Mouse (Mus musculus) neural tube, embryonic 12.5 days (tissue): Measurements from ENCODE around the gene Hspb3. TPM values are rescaled to one million over a fixed set of nuclear protein-coding genes. Genes with fewer than 3 reads are reported as not detected.

Experiments used
- ATAC-seq: fragments of 200-750 bp; cut with Nextera tagmentation; 2 replicates; pipeline ENCODE4 v1.8.0; 2017; ENCODE audit warnings: low read depth, mild to moderate bottlenecking, moderate TSS enrichment, moderate library complexity; ENCODE audit not compliant: low FRiP score
- H3K27ac ChIP-seq: fragments of 300-500 bp; sonication (generic); 2 replicates; pipeline ENCODE4 v1.5.1; 2016
- H3K27me3 ChIP-seq: fragments of 300-500 bp; sonication (generic); replicated peaks from 2 replicates; pipeline ENCODE4 v1.6.1; 2016; ENCODE audit warnings: mild to moderate bottlenecking
- H3K36me3 ChIP-seq: fragments of 300-500 bp; sonication (generic); 2 replicates; pipeline ENCODE4 v1.6.1; 2016; ENCODE audit warnings: mild to moderate bottlenecking
- H3K4me1 ChIP-seq: fragments of 300-500 bp; sonication (generic); 2 replicates; pipeline ENCODE4 v1.6.1; 2016
- H3K4me2 ChIP-seq: fragments of 300-500 bp; sonication (generic); replicated peaks from 2 replicates; pipeline ENCODE4 v1.6.1; 2016; ENCODE audit warnings: mild to moderate bottlenecking
- H3K4me3 ChIP-seq: fragments of 300-500 bp; sonication (generic); 2 replicates; pipeline ENCODE4 v1.5.1; 2016
- H3K9ac ChIP-seq: fragments of 300-500 bp; sonication (generic); 2 replicates; pipeline ENCODE4 v1.6.1; 2016; ENCODE audit warnings: mild to moderate bottlenecking
- H3K9me3 ChIP-seq: fragments of 300-500 bp; sonication (generic); 2 replicates; pipeline ENCODE4 v1.6.1; 2016; ENCODE audit warnings: mild to moderate bottlenecking
- WGBS: fragments of 180-500 bp; shearing (Covaris S2); methylation state at CpG from one replicate; pipeline ENCODE4 v1.1.7; 2016; 5-methylcytosine and 5-hydroxymethylcytosine counted together
- polyA plus RNA-seq: library from polyadenylated mRNA; unstranded; fragments of >200 nt; fragmentation: Nextera tagmentation; extraction: Ambion mirVana; gene quantifications from 2 replicates; pipeline ENCODE4 v1.2.1, GENCODE M21; 2016

The Hspb3 gene
- polyA plus RNA-seq, 1 experiment from 2014 or later: 1.0 TPM

- Histone ChIP-seq H3K9me3 (no peaks in the 10 kb centered on the region), H3K4me2 (no peak overlapping the region), H3K4me1 (no peaks in the 10 kb centered on the region), H3K36me3 (no peaks in the 10 kb centered on the region), H3K27me3 (no peaks in the 10 kb centered on the region), H3K9ac (no peak overlapping the region), H3K27ac (no peak overlapping the region), H3K4me3 (no peak overlapping the region)
- 89% methylated on average over 8 of the region's 8 CpGs for whole genome bisulfite sequencing
- no peak for ATAC-seq
These were observed 35.9 kb downstream of the Hspb3 start for GRCm38 (mm10) chr13:113627601-113628000.

GRCm38 (mm10) chr13:113622865-113623255, 40.6 kb downstream of the Hspb3 start:
- no peaks in the 10 kb centered on the region for H3K9me3 ChIP-seq
- no peak overlapping the region for H3K4me3 ChIP-seq
- ATAC-seq: no peak
- H3K4me1 ChIP-seq: no peaks in the 10 kb centered on the region
- WGBS: 85% methylated on average over 8 of the region's 8 CpGs
- H3K36me3 ChIP-seq: no peaks in the 10 kb centered on the region
- H3K27me3 ChIP-seq: no peaks in the 10 kb centered on the region
- H3K4me2 ChIP-seq: no peak overlapping the region
- no peak overlapping the region for H3K9ac ChIP-seq
- H3K27ac ChIP-seq: no peak overlapping the region

GRCm38 (mm10) chr13:113622122-113622864, 41.2 kb downstream of the Hspb3 start:
- peaks cover 4% of the 10 kb centered on the region; the same call in 1 of the 2 replicates for H3K4me1 ChIP-seq
- no peaks in the 10 kb centered on the region for H3K36me3 ChIP-seq
- no peaks in the 10 kb centered on the region for H3K27me3 ChIP-seq
- no peak for ATAC-seq
- no peak overlapping the region for H3K4me2 ChIP-seq
- no peak overlapping the region for H3K4me3 ChIP-seq
- WGBS: 68% methylated on average over 11 of the region's 11 CpGs
- no peaks in the 10 kb centered on the region for H3K9me3 ChIP-seq
- H3K9ac ChIP-seq: no peak overlapping the region
- H3K27ac ChIP-seq: no peak overlapping the region

- Histone ChIP-seq H3K36me3 (0 out of 2 replicates have a peak, but pooled peaks cover 4% of the 10 kb centered on the region), H3K27ac (no peak overlapping the region), H3K9ac (no peak overlapping the region), H3K4me1 (peaks cover 34% of the 10 kb centered on the region), H3K4me3 (no peak overlapping the region), H3K4me2 (no peak overlapping the region), H3K9me3 (no peaks in the 10 kb centered on the region), H3K27me3 (no peaks in the 10 kb centered on the region)
- no peak for ATAC-seq
- WGBS: 76% methylated on average over 9 of the region's 9 CpGs
These were observed 44.5 kb downstream of the Hspb3 start for GRCm38 (mm10) chr13:113619003-113619402.

- H3K36me3 ChIP-seq: 0 out of 2 replicates have a peak, but pooled peaks cover 4% of the 10 kb centered on the region
- peak within 1 kb of the TSS; percentile 92 for H3K4me3 ChIP-seq
- peaks cover 43% of the 10 kb centered on the region for H3K4me1 ChIP-seq
These were observed 45.3 kb downstream of the Hspb3 start, which contains the start of gene Snx18 for GRCm38 (mm10) chr13:113617891-113618823. Gene Snx18 (minus strand): TSS chr13:113618564.

GRCm38 (mm10) chr13:113617338-113617890, 46.1 kb downstream of the Hspb3 start:
- Histone ChIP-seq H3K27me3 (no peaks in the 10 kb centered on the region), H3K9me3 (no peaks in the 10 kb centered on the region), H3K9ac (peak overlapping the region; percentile 86), H3K4me2 (peak overlapping the region; percentile 84), H3K4me3 (peak overlapping the region; percentile 92), H3K4me1 (peaks cover 50% of the 10 kb centered on the region), H3K27ac (peak overlapping the region; percentile 70; the same call in 1 of the 2 replicates), H3K36me3 (0 out of 2 replicates have a peak, but pooled peaks cover 4% of the 10 kb centered on the region)
- WGBS: 12% methylated on average over 49 of the region's 49 CpGs
- peak; percentile 15; the same call in 1 of the 2 replicates for ATAC-seq

More at GRCm38 (mm10) chr13:113617891-113618823, 45.3 kb downstream of the Hspb3 start, which contains the start of gene Snx18:
- H3K27ac ChIP-seq: peak within 1 kb of the TSS; percentile 70; the same call in 1 of the 2 replicates
- peak within 1 kb of the TSS; percentile 86 for H3K9ac ChIP-seq
- WGBS: under 1% methylated on average over 119 of the region's 119 CpGs
- H3K4me2 ChIP-seq: peak within 1 kb of the TSS; percentile 84
- ATAC-seq: peak; percentile 94
- no peaks in the 10 kb centered on the region for H3K27me3 ChIP-seq
- no peaks in the 10 kb centered on the region for H3K9me3 ChIP-seq

GRCm38 (mm10) chr13:113616751-113617337, 46.6 kb downstream of the Hspb3 start:
- no peak for ATAC-seq

GRCm38 (mm10) chr13:113615971-113616671, 47.4 kb downstream of the Hspb3 start:
- Histone ChIP-seq H3K4me3 (peak overlapping the region; percentile 92), H3K9ac (peak overlapping the region; percentile 86), H3K36me3 (0 out of 2 replicates have a peak, but pooled peaks cover 4% of the 10 kb centered on the region), H3K4me1 (peaks cover 63% of the 10 kb centered on the region), H3K27me3 (no peaks in the 10 kb centered on the region), H3K4me2 (peak overlapping the region; percentile 84), H3K9me3 (no peaks in the 10 kb centered on the region), H3K27ac (no peak overlapping the region)
- WGBS: 16% methylated on average over 8 of the region's 8 CpGs
- no peak for ATAC-seq

More at GRCm38 (mm10) chr13:113616751-113617337, 46.6 kb downstream of the Hspb3 start:
- H3K27ac ChIP-seq: no peak overlapping the region
- H3K4me1 ChIP-seq: peaks cover 56% of the 10 kb centered on the region
- 0 out of 2 replicates have a peak, but pooled peaks cover 4% of the 10 kb centered on the region for H3K36me3 ChIP-seq
- H3K4me3 ChIP-seq: peak overlapping the region; percentile 92
- H3K9me3 ChIP-seq: no peaks in the 10 kb centered on the region
- WGBS: 71% methylated on average over 24 of the region's 24 CpGs
- H3K4me2 ChIP-seq: peak overlapping the region; percentile 84
- H3K27me3 ChIP-seq: no peaks in the 10 kb centered on the region
- H3K9ac ChIP-seq: peak overlapping the region; percentile 86

- H3K27ac ChIP-seq: no peak overlapping the region
- no peaks in the 10 kb centered on the region for H3K27me3 ChIP-seq
- peak overlapping the region; percentile 86 for H3K9ac ChIP-seq
- H3K4me3 ChIP-seq: peak overlapping the region; percentile 92
- WGBS: 1% methylated on average over 10 of the region's 10 CpGs
- H3K36me3 ChIP-seq: 0 out of 2 replicates have a peak, but pooled peaks cover 4% of the 10 kb centered on the region
- peak overlapping the region; percentile 84 for H3K4me2 ChIP-seq
- no peak for ATAC-seq
- H3K9me3 ChIP-seq: no peaks in the 10 kb centered on the region
- peaks cover 69% of the 10 kb centered on the region for H3K4me1 ChIP-seq
These were observed 47.9 kb downstream of the Hspb3 start for GRCm38 (mm10) chr13:113615546-113615941.

- no peaks in the 10 kb centered on the region for H3K9me3 ChIP-seq
- 0 out of 2 replicates have a peak, but pooled peaks cover 4% of the 10 kb centered on the region for H3K36me3 ChIP-seq
- H3K4me2 ChIP-seq: peak overlapping the region; percentile 84
- H3K27me3 ChIP-seq: no peaks in the 10 kb centered on the region
- H3K9ac ChIP-seq: peak overlapping the region; percentile 86
- peaks cover 69% of the 10 kb centered on the region for H3K4me1 ChIP-seq
- no peak overlapping the region for H3K27ac ChIP-seq
- H3K4me3 ChIP-seq: peak overlapping the region; percentile 92
- WGBS: 27% methylated on average over 24 of the region's 24 CpGs
- ATAC-seq: no peak
These were observed 48.6 kb downstream of the Hspb3 start for GRCm38 (mm10) chr13:113614635-113615545.
